Mouse (Mus musculus) mesoderm, embryonic 11.5 days (tissue): ENCODE results near the gene Trim38.
A peak's percentile ranks its signal among the peaks of the same experiment; 100 is the strongest.

Experiments
- DNase-seq: peaks from one replicate; pipeline ENCODE4 v3.0.0-alpha.2; 2012; ENCODE audit warnings: low read depth, low spot score

Trim38 gene

GRCm38 (mm10) chr13:23761871-23762821 is 7.6 kb upstream of the Trim38 start, which contains the start of gene Hist1h3a:
Gene Hist1h3a, minus strand, starts transcription at chr13:23762386.
- DNase-seq = peak; percentile 86

- no peak for DNase-seq
These were observed 6.5 kb upstream of the Trim38 start for GRCm38 (mm10) chr13:23763242-23763585.

DNA sequence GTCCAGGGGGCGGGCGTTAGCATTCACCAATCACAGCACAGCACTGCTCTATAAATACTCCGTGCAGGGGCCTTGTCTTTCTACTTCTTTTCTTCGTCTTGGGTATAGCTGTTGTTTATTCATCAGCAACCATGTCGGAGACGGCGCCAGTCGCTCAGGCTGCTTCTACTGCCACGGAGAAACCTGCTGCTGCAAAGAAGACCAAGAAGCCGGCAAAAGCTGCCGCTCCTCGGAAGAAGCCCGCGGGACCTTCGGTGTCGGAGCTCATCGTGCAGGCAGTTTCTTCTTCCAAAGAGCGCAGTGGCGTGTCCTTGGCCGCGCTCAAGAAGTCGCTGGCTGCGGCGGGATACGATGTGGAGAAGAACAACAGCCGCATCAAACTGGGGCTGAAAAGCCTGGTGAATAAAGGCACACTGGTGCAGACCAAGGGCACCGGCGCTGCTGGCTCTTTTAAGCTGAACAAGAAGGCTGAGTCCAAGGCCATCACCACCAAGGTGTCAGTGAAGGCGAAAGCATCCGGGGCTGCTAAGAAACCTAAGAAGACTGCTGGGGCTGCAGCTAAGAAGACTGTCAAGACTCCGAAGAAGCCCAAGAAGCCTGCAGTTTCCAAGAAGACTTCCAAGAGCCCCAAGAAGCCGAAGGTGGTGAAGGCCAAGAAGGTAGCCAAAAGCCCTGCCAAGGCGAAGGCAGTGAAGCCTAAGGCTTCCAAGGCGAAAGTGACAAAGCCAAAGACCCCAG is 6.0 kb upstream of the Trim38 start, which contains the start of gene Hist1h1a:
Hist1h1a (plus strand) TSS at position 81 of the 738 bp plus-strand sequence.
- DNase-seq = peak; percentile 91

DNA sequence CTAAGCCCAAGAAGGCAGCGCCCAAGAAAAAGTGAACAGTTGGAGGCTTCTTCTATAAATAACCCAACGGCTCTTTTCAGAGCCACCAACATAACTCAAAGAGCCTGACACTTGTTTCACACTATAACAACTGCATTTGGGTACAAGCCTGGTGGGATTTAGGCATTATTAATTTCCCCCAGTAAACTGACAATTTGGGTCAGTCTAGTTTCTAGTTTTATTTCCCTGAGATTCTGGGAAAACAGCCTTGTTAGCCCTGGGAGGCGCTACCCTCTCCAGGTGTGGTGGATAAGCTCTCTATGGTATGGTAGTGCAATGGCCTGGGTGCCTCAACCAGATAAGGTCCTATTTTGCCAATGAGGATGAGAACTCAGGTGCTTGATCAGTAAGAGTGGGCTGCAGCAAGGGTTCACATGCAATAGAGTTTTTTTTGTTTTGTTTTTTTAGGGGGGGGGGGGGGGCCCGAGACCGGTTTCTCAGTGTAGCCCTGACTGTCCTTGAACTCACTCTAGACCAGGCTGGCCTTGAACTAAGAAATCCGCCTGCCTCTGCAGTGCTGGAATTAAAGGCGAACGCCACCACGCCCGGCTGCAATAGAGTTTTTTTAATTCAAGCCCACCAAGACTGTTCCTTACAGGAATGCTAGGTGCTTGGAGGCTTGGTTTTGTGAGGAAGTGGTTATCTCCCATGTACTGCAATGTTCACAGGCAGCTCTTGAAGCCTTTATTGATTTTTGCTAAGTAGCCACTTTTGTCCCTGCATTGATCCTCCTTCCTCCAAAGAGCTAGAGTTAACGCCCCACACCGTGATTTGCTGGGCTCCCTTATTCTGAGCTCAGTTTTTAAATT is 5.2 kb upstream of the Trim38 start:
- DNase-seq = no peak

DNA sequence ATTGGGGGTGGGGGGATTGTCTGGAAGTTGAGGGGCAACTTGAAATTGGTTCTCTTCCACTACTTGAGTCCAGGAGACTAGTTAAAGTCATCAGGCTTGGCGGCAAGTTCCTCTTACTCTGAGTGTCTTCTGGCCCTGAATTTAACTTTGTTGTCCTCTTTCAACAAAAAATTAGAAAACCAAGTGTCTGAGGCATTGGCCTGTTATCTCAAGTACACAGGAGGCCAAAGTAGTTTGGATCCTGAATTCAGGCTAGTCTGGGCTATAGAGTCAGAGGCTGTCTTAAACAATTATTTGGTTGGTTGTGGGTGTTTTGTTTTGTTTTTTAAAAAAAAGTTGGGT is 4.6 kb upstream of the Trim38 start:
- no peak for DNase-seq

GRCm38 (mm10) chr13:23766772-23767171 is 2.9 kb upstream of the Trim38 start:
- no peak for DNase-seq

DNA sequence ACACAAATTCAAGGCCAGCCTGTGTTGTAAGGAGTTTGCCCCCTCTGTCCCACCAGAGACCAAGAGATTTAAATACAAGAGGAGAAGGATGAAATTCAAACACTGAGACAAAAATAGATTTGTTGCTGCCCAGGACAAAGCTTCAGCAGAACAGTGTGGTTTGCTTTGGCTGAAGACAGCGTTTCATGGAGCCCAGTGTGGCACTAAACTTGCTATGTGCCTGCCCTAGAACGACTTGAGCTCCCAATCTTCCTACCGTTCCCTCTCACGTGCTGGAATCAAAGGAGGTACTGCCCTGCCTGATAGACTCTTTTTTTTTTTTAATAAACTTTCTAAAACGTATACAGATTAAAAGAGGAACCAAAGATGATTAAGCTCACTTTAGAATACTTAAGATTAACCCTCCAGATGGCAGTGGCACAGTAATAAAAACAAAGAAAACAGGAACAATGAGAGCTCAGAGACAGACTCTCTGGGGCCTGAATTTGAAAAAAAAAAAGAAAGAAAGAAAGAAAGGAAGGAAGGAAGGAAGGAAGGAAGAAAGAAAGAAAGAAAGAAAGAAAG is 797 bp upstream of the Trim38 start:
- DNase-seq = no peak

DNA sequence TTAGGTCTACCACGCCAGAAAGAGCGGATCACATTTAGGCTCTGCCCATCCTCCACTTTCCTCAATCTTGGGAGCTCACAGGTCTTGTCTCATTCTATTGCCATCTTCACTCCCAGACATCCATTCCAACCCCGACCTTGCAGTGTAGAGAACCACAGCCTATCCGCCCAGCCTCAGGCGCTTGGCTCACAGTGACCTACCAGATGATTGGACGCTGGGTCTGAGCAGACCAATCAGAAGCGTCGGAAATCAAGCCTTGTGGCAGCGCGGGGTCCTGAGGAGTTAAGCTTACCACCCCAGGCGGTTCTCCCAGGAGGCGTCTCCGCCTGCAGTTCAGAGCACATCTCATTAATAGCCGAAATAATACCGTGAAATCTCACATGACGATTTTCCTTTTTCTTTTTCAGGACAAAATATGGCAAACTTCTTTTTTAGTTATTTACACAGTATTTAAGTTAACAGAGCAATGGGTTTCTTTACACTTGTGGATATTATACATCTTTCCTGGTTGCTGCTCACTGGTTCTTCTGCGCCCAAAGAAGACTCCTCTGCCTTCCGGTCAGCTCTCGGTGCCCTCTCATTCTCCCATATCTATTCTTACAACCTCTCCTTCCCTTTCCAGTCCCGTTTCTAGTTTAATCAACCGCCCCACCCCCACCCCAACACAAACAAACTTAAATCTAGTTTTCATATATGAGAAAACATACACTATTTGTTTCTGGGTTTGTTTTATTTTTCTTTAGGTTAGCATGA is 3.0 kb downstream of the Trim38 start:
- peak; percentile 81 for DNase-seq

GRCm38 (mm10) chr13:23778339-23778738 is 8.6 kb downstream of the Trim38 start:
- DNase-seq = no peak

DNA sequence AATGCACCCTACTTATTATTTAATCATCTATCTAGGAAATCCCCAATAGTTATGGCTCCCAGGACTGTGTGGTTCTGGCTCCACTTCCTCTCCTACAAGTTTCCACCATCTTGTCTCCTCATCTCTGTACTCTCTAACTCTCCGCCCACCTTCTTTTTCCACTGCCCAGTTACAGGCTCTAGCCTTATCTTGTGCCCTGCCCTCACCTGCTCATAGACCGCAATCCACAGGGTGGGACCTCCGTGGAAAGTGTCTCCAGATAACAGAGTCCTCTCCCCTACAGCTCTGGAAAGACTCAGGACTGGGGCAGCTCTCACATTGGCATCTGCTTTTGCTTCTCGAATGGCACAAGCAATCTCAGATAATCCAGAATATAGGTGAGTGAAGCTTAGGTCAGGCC is 9.3 kb downstream of the Trim38 start:
- DNase-seq = no peak

DNA sequence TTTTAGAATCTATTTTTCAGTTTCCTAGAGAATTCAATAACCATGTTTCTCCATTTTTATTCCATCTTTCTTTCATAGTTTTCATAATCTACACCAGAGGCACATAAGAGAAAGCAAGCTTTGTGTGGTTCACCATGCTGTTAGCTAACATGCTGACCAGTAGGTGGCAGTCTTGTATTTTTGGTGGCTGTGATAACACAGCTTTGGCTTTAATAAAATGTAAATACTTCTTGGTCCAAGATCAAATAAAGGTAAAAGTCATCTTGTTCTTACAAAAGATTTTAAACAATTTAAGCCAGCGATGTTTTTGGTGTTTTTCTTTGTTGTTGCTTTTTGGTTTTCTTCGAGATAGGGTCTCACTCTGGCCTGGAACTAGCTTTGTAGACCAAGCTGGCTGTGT is 22.8 kb downstream of the Trim38 start:
- DNase-seq = peak; percentile 66

DNA sequence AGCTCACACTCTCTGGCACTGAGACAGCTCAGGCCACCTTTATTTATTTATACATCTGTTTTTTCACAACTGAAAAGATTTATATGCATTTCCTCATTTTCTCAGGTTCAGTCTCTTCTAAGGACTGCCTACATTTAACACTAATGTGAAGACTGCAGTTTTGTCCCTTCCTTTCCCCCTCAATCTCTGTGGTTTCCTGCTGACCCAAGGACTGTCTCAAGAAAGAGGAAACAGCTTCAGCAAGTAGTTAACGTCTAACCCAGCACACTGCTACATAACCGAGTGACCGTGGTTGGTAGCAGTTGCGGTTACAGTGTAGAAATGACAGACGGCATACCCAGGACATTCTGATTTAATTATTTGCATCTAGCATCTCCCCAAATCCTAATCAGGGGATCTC is 29.7 kb downstream of the Trim38 start:
- DNase-seq = no peak

- no peak for DNase-seq
These were observed 34.8 kb downstream of the Trim38 start for GRCm38 (mm10) chr13:23804532-23804931.

DNA sequence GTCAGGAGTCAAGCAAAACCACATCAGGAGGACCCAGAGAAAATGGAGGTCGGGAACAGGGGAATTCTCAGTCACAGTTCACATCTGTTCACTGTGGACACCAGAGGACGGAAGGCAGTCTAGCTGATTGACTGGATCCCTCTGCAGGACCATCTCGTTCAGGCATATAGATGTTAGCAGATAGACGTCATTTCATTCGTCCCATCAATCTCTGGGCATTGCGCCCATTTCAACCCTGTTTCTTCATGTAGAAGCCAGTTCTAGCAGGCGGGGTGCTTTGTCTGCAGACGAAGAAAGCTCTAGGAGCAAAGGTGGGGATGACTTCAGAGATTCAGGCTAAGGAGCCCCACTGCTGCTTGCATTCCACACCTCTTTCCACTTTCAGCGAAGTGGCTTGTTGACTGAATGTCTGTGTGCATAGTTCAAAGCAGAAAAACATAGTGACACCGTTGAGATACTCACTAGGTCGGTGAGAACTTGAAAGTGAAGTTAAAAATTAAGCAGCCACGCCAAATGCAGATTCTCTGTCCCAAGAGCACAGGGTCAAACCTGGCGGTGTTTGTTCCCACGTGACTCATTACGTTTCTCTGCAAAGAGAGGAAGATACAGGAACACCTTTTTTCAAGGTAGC is 36.8 kb downstream of the Trim38 start, which contains the start of gene Slc17a2:
Slc17a2 (plus strand) TSS at position 572 of the 631 bp plus-strand sequence.
- no peak for DNase-seq

GRCm38 (mm10) chr13:23816148-23816547 is 46.4 kb downstream of the Trim38 start:
- DNase-seq = no peak

DNA sequence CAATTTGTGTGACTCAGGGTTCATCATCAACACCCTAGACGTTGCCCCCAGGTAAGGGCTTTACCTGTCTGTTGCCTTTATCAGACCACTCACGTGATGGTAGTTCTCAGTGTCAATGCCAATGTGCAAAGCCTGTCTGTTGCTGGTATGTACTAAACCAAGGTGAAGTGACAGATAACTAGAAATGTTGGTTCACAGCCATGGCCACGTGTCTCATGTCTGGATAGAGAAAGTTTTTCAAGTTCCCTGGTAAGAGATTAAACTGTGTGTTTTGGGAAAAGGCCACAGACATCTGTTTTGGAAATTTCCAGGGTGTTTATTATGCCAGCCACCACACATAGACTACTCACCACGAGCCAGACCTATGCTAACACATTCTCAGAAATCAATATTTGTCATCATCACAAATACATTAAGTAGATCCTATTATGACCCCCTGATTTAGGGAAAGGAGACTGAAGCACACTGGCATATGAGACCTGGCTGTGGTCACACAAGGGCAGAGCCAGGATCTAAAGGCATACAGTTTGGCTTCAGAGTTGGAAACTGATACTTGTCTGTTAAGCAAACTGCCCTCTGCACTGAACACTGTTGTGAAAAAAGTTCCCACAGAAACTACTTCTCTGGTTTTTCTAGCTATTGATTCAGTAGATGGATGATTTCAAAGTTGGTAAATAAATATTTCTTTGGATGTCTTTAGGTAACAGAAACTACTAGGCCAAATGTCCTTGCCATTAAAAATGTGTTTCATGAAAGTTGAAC is 50.6 kb downstream of the Trim38 start:
- DNase-seq = no peak

DNA sequence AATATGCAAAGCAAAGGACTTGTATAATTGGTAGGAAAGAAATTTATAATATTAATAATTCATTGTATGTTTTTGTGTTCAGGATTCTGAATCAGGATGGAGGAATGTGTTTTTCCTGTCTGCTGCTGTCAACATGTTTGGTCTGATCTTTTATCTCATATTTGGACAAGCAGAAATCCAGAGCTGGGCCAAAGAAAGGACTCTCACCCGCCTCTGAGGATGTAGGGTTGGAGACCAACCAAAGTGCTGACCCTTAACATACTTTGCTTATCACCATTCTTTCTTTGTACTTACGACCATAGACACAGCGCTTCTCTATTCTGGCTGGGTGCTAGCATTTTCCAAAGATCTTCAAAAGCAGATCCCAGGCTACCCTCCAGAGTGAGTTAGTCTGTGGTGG is 52.5 kb downstream of the Trim38 start:
- no peak for DNase-seq

DNA sequence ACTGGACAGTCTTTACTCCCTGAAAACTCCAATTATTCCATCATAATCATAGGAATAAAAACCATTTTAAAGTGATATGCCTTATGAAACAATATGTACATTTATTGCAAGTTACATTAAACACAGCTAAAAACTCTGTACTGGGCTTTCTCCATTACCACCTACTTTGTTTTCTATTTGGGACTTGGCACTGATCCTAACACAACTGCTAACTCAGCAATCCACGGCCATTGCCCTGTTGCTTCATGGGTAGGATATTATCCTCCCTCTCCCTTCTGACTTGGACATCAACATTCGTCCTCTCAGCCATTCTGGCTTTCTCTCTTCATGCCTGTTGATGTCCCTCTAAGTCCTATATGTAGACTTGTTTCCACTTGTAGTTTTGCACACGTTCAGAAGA is 56.9 kb downstream of the Trim38 start:
- no peak for DNase-seq

GRCm38 (mm10) chr13:23833053-23833452 is 63.3 kb downstream of the Trim38 start:
- DNase-seq = peak; percentile 59
